Mouse (Mus musculus): Measurements from ENCODE around the gene Csad.

The Csad gene

GRCm38 (mm10) chr15:102204674-102205505 lies at the start of gene Csad:
Gene Csad, minus strand, starts transcription at chr15:102204724.
- no peak for DNase-seq

GRCm38 (mm10) chr15:102250521-102250920 lies 46.0 kb upstream of the Csad start:
- no peak for DNase-seq

- DNase-seq = no peak
Measured at GRCm38 (mm10) chr15:102249967-102250366, 45.4 kb upstream of the Csad start.

GRCm38 (mm10) chr15:102249251-102249691 lies 44.7 kb upstream of the Csad start:
- no peak for DNase-seq

GRCm38 (mm10) chr15:102248812-102249191 lies 44.3 kb upstream of the Csad start:
- no peak for DNase-seq

- DNase-seq = no peak
Measured at GRCm38 (mm10) chr15:102248131-102248811, 43.7 kb upstream of the Csad start.

- DNase-seq = peak; percentile 81
Measured at GRCm38 (mm10) chr15:102247252-102248130, 43.0 kb upstream of the Csad start.

- peak; percentile 98 for DNase-seq
Measured at GRCm38 (mm10) chr15:102246866-102247251, 42.3 kb upstream of the Csad start.

GRCm38 (mm10) chr15:102245891-102246741 lies 41.6 kb upstream of the Csad start:
- peak; percentile 84 for DNase-seq

GRCm38 (mm10) chr15:102245461-102245881 lies 40.9 kb upstream of the Csad start:
- no peak for DNase-seq

- no peak for DNase-seq
Measured at GRCm38 (mm10) chr15:102244306-102245191, 40.0 kb upstream of the Csad start.

- DNase-seq = peak; percentile 55
Measured at GRCm38 (mm10) chr15:102243229-102244190, 39.0 kb upstream of the Csad start.

- no peak for DNase-seq
Measured at GRCm38 (mm10) chr15:102242404-102243228, 38.1 kb upstream of the Csad start.

- DNase-seq = peak; percentile 69
Measured at GRCm38 (mm10) chr15:102240607-102241006, 36.1 kb upstream of the Csad start.

- no peak for DNase-seq
Measured at GRCm38 (mm10) chr15:102239851-102240250, 35.3 kb upstream of the Csad start.

- peak; percentile 85 for DNase-seq
Measured at GRCm38 (mm10) chr15:102239260-102239590, 34.7 kb upstream of the Csad start.

GRCm38 (mm10) chr15:102238543-102239259 lies 34.2 kb upstream of the Csad start:
- DNase-seq = no peak

GRCm38 (mm10) chr15:102235371-102236027 lies 31.0 kb upstream of the Csad start:
- peak; percentile 53 for DNase-seq
